Mouse (Mus musculus) E14TG2a.4 (cell line): ENCODE measurements around the gene Runx1.

Experiments
- H3K27me3 ChIP-seq: 2 replicates; pipeline ENCODE4 v1.6.1; 2014; ENCODE audit warnings: low read length, control low read depth; ENCODE audit not compliant: insufficient read depth
- H3K36me3 ChIP-seq: 2 replicates; pipeline ENCODE4 v1.6.1; 2014; ENCODE audit warnings: low read length, control low read depth; ENCODE audit not compliant: insufficient read depth
- H3K4me1 ChIP-seq: replicated peaks from 2 replicates; pipeline ENCODE4 v1.6.1; 2014; ENCODE audit warnings: low read depth, low read length, control low read depth
- H3K4me3 ChIP-seq: replicated peaks from 2 replicates; pipeline ENCODE4 v1.5.1; 2014; ENCODE audit warnings: mild to moderate bottlenecking, low read length
- H3K9me3 ChIP-seq: 2 replicates; pipeline ENCODE4 v1.6.1; 2014; ENCODE audit warnings: low read length, control low read depth
- CTCF ChIP-seq: conservative IDR thresholded peaks from 2 replicates; pipeline ENCODE4 v1.5.1; 2014; ENCODE audit warnings: low read length
- NANOG ChIP-seq: IDR thresholded peaks from 2 replicates; pipeline ENCODE4 v1.6.1; 2014; ENCODE audit warnings: borderline replicate concordance, low read length, mixed read lengths
- POU5F1 ChIP-seq: IDR thresholded peaks from 2 replicates; pipeline ENCODE4 v1.6.1; 2014; ENCODE audit warnings: low read length, borderline replicate concordance

The Runx1 gene

GRCm38 (mm10) chr16:92705564-92706458 lies 120.1 kb downstream of the Runx1 start:
- H3K4me1 ChIP-seq: peaks cover 8% of the 10 kb centered on the region
- no peaks in the 10 kb centered on the region for H3K9me3 ChIP-seq
- H3K4me3 ChIP-seq: no peak overlapping the region
- H3K36me3 ChIP-seq: no peaks in the 10 kb centered on the region
- H3K27me3 ChIP-seq: peaks cover 43% of the 10 kb centered on the region
- TF ChIP-seq CTCF: no peak
- TF ChIP-seq POU5F1: no peak
- TF ChIP-seq NANOG: no peak

- H3K4me3 ChIP-seq: no peak overlapping the region
- no peaks in the 10 kb centered on the region for H3K9me3 ChIP-seq
- H3K27me3 ChIP-seq: peaks cover 61% of the 10 kb centered on the region
- TF ChIP-seq POU5F1 (no peak), CTCF (no peak), NANOG (no peak)
- H3K36me3 ChIP-seq: no peaks in the 10 kb centered on the region
- peaks cover 24% of the 10 kb centered on the region for H3K4me1 ChIP-seq
These were observed 122.1 kb downstream of the Runx1 start for GRCm38 (mm10) chr16:92703850-92704249.

- Histone ChIP-seq H3K4me1 (peaks cover 43% of the 10 kb centered on the region), H3K4me3 (peak overlapping the region; percentile 88), H3K27me3 (peaks cover 75% of the 10 kb centered on the region), H3K36me3 (no peaks in the 10 kb centered on the region), H3K9me3 (no peaks in the 10 kb centered on the region)
- TF ChIP-seq POU5F1 (no peak), NANOG (no peak), CTCF (no peak)
These were observed 126.2 kb downstream of the Runx1 start for GRCm38 (mm10) chr16:92699531-92700397.

- H3K36me3 ChIP-seq: no peaks in the 10 kb centered on the region
- no peaks in the 10 kb centered on the region for H3K9me3 ChIP-seq
- H3K4me3 ChIP-seq: peak overlapping the region; percentile 88
- H3K4me1 ChIP-seq: peaks cover 53% of the 10 kb centered on the region
- peaks cover 79% of the 10 kb centered on the region for H3K27me3 ChIP-seq
- no peak for TF ChIP-seq NANOG
- TF ChIP-seq CTCF: peak; percentile 37
These were observed 127.3 kb downstream of the Runx1 start for GRCm38 (mm10) chr16:92698612-92698998.

- peak overlapping the region; percentile 88 for H3K4me3 ChIP-seq
- TF ChIP-seq POU5F1 (no peak), CTCF (no peak), NANOG (no peak)
- peaks cover 78% of the 10 kb centered on the region for H3K27me3 ChIP-seq
- H3K4me1 ChIP-seq: peaks cover 58% of the 10 kb centered on the region
- H3K9me3 ChIP-seq: no peaks in the 10 kb centered on the region
- H3K36me3 ChIP-seq: no peaks in the 10 kb centered on the region
These were observed 128.0 kb downstream of the Runx1 start for GRCm38 (mm10) chr16:92697737-92698611.

GRCm38 (mm10) chr16:92697227-92697736 lies 128.7 kb downstream of the Runx1 start:
- H3K9me3 ChIP-seq: no peaks in the 10 kb centered on the region
- TF ChIP-seq POU5F1 (no peak), NANOG (no peak), CTCF (no peak)
- peak overlapping the region; percentile 88 for H3K4me3 ChIP-seq
- no peaks in the 10 kb centered on the region for H3K36me3 ChIP-seq
- peaks cover 62% of the 10 kb centered on the region for H3K4me1 ChIP-seq
- peaks cover 80% of the 10 kb centered on the region for H3K27me3 ChIP-seq

- Histone ChIP-seq H3K4me3 (peak overlapping the region; percentile 88), H3K27me3 (peaks cover 75% of the 10 kb centered on the region)
- no peak for TF ChIP-seq POU5F1
- no peak for TF ChIP-seq NANOG
- TF ChIP-seq CTCF: no peak
These were observed 129.4 kb downstream of the Runx1 start for GRCm38 (mm10) chr16:92696411-92697015.

More at GRCm38 (mm10) chr16:92696411-92697015, 129.4 kb downstream of the Runx1 start:
- Histone ChIP-seq H3K9me3 (no peaks in the 10 kb centered on the region), H3K4me1 (peaks cover 62% of the 10 kb centered on the region), H3K36me3 (no peaks in the 10 kb centered on the region)
